Mouse (Mus musculus) heart, embryonic 15.5 days (tissue): ENCODE measurements at regions not wholly inside any gene's neighbourhood (a gene's known extent, or its start where the extent isn't known, plus 50 kb on each side); places are given as distances from the start of the nearest gene placed in this dataset.

ENCODE experiments used
- ATAC-seq: fragments of 200-750 bp; cut with Nextera tagmentation; replicated peaks from 2 replicates; pipeline ENCODE4 v1.8.0; 2017; ENCODE audit warnings: low read depth, moderate TSS enrichment; ENCODE audit not compliant: insufficient number of reproducible peaks, insufficient read depth, low FRiP score
- H3K27ac ChIP-seq: fragments of 300-500 bp; sonication (generic); 2 replicates; pipeline ENCODE4 v1.5.1; 2015; ENCODE audit warnings: mild to moderate bottlenecking, inconsistent platforms
- H3K27me3 ChIP-seq: fragments of 300-500 bp; sonication (generic); 2 replicates; pipeline ENCODE4 v1.6.1; 2015; ENCODE audit warnings: inconsistent platforms
- H3K36me3 ChIP-seq: fragments of 300-500 bp; sonication (generic); 2 replicates; pipeline ENCODE4 v1.6.1; 2015; ENCODE audit warnings: mild to moderate bottlenecking, inconsistent platforms
- H3K4me1 ChIP-seq: fragments of 300-500 bp; sonication (generic); replicated peaks from 2 replicates; pipeline ENCODE4 v1.6.1; 2015; ENCODE audit warnings: inconsistent platforms
- H3K4me2 ChIP-seq: fragments of 300-500 bp; sonication (generic); 2 replicates; pipeline ENCODE4 v1.6.1; 2015; ENCODE audit warnings: inconsistent platforms, mild to moderate bottlenecking, moderate library complexity
- H3K4me3 ChIP-seq: fragments of 300-500 bp; sonication (generic); 2 replicates; pipeline ENCODE4 v1.5.1; 2015; ENCODE audit warnings: mild to moderate bottlenecking, inconsistent platforms
- H3K9ac ChIP-seq: fragments of 300-500 bp; sonication (generic); 2 replicates; pipeline ENCODE4 v1.6.1; 2015; ENCODE audit warnings: mild to moderate bottlenecking, inconsistent platforms
- H3K9me3 ChIP-seq: fragments of 300-500 bp; sonication (generic); replicated peaks from 2 replicates; pipeline ENCODE4 v1.6.1; 2016; ENCODE audit warnings: inconsistent platforms
- WGBS: fragments of 180-500 bp; shearing (Covaris S2); methylation state at CpG from one replicate; pipeline ENCODE4 v1.1.7; 2015; ENCODE audit warnings: mixed read lengths; 5-methylcytosine and 5-hydroxymethylcytosine counted together

DNA sequence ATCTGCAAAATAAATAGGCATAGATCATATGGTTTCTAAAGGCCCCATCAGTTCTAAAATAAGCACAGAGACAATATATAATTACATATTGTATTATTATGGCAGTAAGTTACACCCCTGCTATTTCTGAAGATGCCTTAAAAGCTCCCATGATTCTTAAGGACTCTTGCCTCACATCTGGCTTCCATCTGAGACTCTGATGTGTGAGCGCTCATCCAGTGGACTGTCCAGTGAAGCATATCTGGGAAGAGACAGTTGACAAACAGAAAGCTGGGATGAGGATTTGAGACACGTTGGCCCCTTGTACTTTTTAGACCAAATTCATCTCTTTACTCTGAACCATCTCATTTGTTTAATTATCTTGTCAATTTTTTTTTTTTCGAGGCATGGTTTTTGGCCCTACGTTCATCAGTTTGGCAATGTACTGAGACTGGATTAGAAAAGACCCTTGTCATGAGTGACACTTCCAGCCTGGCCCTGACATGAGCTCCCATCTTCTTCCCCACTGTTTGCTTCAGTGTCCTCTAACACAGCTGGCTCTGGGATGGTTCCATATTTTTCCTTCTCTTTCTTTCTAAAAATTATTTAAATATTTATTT lies 63.4 kb upstream of the Eed start:
- Histone ChIP-seq H3K4me1 (peaks cover 12% of the 10 kb centered on the region), H3K9me3 (no peaks in the 10 kb centered on the region), H3K4me2 (no peak overlapping the region), H3K9ac (no peak overlapping the region), H3K27me3 (no peaks in the 10 kb centered on the region), H3K27ac (no peak overlapping the region), H3K4me3 (no peak overlapping the region), H3K36me3 (no peaks in the 10 kb centered on the region)
- no peak for ATAC-seq
- WGBS = 79% methylated on average over 4 of the region's 4 CpGs

- Histone ChIP-seq H3K27ac (no peak overlapping the region), H3K4me1 (peaks cover 12% of the 10 kb centered on the region), H3K4me3 (no peak overlapping the region), H3K4me2 (no peak overlapping the region), H3K9me3 (no peaks in the 10 kb centered on the region), H3K36me3 (no peaks in the 10 kb centered on the region), H3K27me3 (no peaks in the 10 kb centered on the region), H3K9ac (no peak overlapping the region)
- ATAC-seq = no peak
- WGBS = 78% methylated on average over 4 of the region's 4 CpGs
Measured at GRCm38 (mm10) chr7:90045208-90045800, 64.5 kb upstream of the Eed start.

GRCm38 (mm10) chr7:90046228-90046627 lies 65.4 kb upstream of the Eed start:
- H3K9ac ChIP-seq = no peak overlapping the region
- H3K36me3 ChIP-seq = no peaks in the 10 kb centered on the region
- H3K4me2 ChIP-seq = no peak overlapping the region
- H3K9me3 ChIP-seq = no peaks in the 10 kb centered on the region
- H3K4me3 ChIP-seq = no peak overlapping the region
- ATAC-seq = no peak
- no peak overlapping the region for H3K27ac ChIP-seq
- no peaks in the 10 kb centered on the region for H3K27me3 ChIP-seq
- WGBS = 73% methylated on average over 3 of the region's 3 CpGs
- H3K4me1 ChIP-seq = peaks cover 4% of the 10 kb centered on the region

DNA sequence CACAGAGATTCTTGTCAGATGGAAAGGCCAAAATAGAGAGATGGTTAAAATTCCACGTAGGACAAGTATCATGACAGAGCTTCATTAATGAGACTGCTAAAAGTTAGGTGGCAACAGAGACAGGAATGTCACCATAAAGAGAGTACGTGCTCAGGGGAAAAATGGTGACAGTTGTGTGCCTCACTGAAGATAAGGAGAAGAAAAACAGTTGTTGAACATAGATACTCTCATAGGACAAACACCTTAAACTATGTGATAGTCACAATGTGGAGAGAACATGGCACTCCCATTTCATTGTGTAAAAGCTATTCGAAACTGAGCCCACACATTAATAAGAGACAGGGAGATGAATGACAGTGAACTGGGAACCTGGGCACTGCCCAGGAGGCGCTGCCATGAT lies 66.1 kb upstream of the Eed start:
- Histone ChIP-seq H3K27me3 (no peaks in the 10 kb centered on the region), H3K9me3 (no peaks in the 10 kb centered on the region), H3K9ac (no peak overlapping the region), H3K36me3 (no peaks in the 10 kb centered on the region), H3K4me2 (no peak overlapping the region), H3K4me3 (no peak overlapping the region), H3K27ac (no peak overlapping the region), H3K4me1 (no peaks in the 10 kb centered on the region; the same call in 1 of the 2 replicates)
- ATAC-seq = no peak
- WGBS = 77% methylated on average over 4 of the region's 4 CpGs

DNA sequence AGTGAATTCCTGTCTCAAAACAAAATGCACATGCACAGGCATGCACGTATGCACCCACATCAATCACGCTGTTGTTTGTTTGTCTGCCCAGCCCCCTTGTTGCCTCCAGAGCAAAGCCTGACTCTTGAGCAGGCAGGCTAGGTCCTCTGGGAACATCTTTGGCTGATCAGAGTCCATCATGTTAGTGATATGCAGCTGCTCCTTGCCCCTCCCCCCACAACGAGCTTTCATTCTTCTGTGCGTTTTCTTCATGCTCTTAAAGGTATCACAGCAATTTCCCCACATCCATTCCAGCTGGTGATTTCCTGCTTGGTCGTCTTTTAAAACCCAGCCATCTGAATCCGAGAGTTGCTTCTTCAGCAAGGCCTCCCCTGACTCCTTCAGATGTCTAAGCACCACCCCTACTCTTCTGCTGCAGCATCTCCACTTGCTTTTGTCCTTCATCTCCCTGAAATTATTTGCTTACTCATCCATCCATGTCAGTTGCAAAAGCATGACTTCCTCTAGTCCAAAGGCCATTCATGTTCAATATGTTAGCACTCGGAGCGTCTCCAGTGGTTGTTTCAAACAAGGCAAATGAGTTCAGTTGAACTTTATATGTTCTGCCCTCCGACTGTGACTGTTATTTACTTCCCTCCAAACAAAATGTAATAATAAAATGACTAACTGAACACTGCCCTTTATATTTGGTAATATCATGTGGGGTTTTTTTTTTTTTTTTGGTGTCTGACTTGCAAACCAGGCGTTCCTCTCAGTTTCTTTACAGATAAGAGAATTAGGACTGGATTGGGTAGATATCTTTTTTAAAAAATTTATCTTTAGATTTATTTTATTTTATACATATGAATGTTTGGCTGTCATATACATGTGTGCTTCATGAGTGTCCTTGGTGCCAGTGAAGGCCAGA lies 67.9 kb upstream of the Eed start:
- ATAC-seq = no peak
- WGBS = 75% methylated on average over 10 of the region's 10 CpGs
- H3K9ac ChIP-seq = no peak overlapping the region
- no peak overlapping the region for H3K4me3 ChIP-seq
- H3K4me2 ChIP-seq = no peak overlapping the region
- no peaks in the 10 kb centered on the region for H3K4me1 ChIP-seq
- no peaks in the 10 kb centered on the region for H3K27me3 ChIP-seq
- H3K27ac ChIP-seq = no peak overlapping the region
- no peaks in the 10 kb centered on the region for H3K36me3 ChIP-seq
- H3K9me3 ChIP-seq = no peaks in the 10 kb centered on the region

DNA sequence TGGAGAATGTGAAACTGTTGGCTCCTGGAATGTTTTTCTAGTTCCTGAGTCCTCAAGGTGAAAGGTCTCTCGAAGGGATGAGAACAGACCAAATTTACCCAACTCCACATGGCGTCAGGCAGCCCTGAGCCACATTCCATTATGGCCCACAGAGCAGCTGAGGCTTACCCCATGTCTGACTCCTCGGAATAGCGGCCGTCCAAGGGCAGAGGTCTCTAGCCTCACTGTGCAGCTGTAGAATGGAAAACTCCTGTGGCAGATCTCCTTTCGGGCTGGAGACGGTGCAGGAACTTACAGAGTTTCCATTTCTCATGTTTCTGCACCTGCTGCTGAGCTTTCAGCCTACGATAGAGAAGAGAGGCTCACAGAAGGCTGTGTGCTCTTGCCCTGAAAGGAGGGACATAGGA lies 69.1 kb upstream of the Eed start:
- Histone ChIP-seq H3K4me1 (peaks cover 1% of the 10 kb centered on the region; the same call in 1 of the 2 replicates), H3K4me3 (no peak overlapping the region), H3K4me2 (no peak overlapping the region), H3K27me3 (no peaks in the 10 kb centered on the region), H3K27ac (no peak overlapping the region), H3K9ac (no peak overlapping the region), H3K9me3 (no peaks in the 10 kb centered on the region), H3K36me3 (no peaks in the 10 kb centered on the region)
- 69% methylated on average over 8 of the region's 8 CpGs for WGBS
- ATAC-seq = no peak

DNA sequence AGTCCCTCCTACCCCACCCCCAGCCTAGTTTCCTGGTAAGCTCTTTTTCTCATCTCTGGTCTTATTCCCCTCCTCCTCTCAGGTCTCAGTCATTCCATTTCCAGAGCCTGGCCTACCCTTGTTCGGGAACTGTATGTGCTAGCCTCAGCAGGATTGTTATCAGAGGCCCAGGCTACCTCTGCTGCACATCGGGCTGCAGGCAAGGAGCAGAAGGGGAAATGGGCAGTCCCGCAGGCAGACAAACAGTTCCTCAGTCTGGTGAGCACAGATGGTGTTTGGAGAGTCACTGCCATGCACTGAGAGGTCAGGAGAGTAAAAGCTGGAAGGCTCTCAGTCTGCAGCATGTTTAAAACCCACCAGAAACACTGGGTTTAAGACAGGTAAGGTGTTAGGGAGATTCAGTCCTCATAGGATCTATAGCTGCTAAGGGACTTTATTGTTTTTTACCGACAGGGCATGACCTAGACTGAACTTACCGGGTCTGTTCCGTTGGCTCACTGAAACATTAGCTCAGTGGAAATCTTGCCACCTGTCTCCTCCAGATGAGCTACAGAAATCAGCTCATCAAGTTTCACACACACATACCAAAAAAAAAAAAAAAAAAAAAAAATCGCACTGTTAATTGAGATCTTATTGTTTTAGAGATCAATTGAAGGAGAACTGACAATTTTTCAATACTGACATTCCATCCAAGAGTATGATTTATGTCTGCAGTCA lies 74.2 kb upstream of the Eed start:
- Histone ChIP-seq H3K27ac (no peak overlapping the region), H3K9me3 (no peaks in the 10 kb centered on the region), H3K9ac (no peak overlapping the region), H3K4me2 (no peak overlapping the region), H3K4me3 (no peak overlapping the region), H3K4me1 (peaks cover 8% of the 10 kb centered on the region), H3K36me3 (no peaks in the 10 kb centered on the region), H3K27me3 (no peaks in the 10 kb centered on the region)
- no peak for ATAC-seq
- WGBS = 40% methylated on average over 7 of the region's 7 CpGs

DNA sequence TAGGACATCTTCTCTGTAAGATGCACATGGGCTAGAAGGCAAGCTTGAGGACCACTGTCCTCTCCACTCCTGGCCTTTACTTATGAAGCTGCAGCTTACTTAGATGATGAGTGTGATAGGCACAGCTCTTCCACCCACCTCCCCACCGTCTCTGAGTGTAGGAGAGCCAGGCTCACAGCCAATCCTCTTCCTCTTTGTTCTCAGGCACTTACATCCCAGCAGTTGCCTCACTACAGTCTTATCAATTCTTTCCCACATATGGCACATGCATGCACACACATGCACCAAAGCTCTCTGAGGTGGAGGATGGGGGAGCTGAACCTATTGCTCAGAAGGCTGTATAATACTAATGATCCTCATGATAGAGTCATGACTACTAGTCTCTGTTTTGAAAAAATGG lies 72.1 kb upstream of the Picalm start:
- WGBS = 27% methylated on average over 1 of the region's 1 CpGs
- Histone ChIP-seq H3K27me3 (no peaks in the 10 kb centered on the region), H3K4me2 (no peak overlapping the region), H3K4me1 (peaks cover 18% of the 10 kb centered on the region), H3K36me3 (no peaks in the 10 kb centered on the region), H3K27ac (no peak overlapping the region), H3K9ac (no peak overlapping the region), H3K9me3 (no peaks in the 10 kb centered on the region), H3K4me3 (no peak overlapping the region)
- ATAC-seq = no peak

DNA sequence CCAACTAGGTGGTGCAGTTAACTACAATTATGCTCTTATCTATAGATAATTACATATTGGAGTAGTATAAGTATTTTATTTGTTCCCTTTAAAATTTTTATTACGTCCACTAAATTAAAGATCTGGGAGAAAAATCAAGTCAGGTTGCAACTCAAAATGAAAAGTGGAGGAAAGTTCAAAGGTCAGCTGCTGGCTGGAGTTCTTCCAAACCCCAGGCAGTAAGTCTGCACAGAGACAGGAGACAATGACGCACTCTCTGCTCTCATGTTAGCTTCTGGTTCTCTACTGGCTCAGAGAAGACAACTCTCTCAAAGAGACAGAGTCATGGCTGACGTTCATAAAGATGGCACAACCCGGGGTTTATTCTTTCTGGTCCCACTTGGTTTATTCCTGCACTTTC lies 71.4 kb upstream of the Picalm start:
- Histone ChIP-seq H3K4me2 (no peak overlapping the region), H3K4me3 (no peak overlapping the region), H3K27ac (no peak overlapping the region), H3K9me3 (no peaks in the 10 kb centered on the region), H3K27me3 (no peaks in the 10 kb centered on the region), H3K36me3 (no peaks in the 10 kb centered on the region), H3K9ac (no peak overlapping the region), H3K4me1 (peaks cover 18% of the 10 kb centered on the region)
- ATAC-seq = no peak
- 88% methylated on average over 4 of the region's 4 CpGs for WGBS

GRCm38 (mm10) chr7:90059249-90059628 lies 70.8 kb upstream of the Picalm start:
- 63% methylated on average over 8 of the region's 8 CpGs for WGBS
- H3K9me3 ChIP-seq = no peaks in the 10 kb centered on the region
- H3K4me3 ChIP-seq = no peak overlapping the region
- ATAC-seq = no peak
- no peaks in the 10 kb centered on the region for H3K36me3 ChIP-seq
- H3K27ac ChIP-seq = peak overlapping the region; percentile 50; the same call in 1 of the 2 replicates
- no peaks in the 10 kb centered on the region for H3K27me3 ChIP-seq
- H3K9ac ChIP-seq = no peak overlapping the region
- no peak overlapping the region for H3K4me2 ChIP-seq
- peaks cover 18% of the 10 kb centered on the region for H3K4me1 ChIP-seq

- no peaks in the 10 kb centered on the region for H3K27me3 ChIP-seq
- no peak overlapping the region for H3K4me3 ChIP-seq
- peak overlapping the region; percentile 6; the same call in 1 of the 2 replicates for H3K4me2 ChIP-seq
- no peak overlapping the region for H3K9ac ChIP-seq
- peak overlapping the region; percentile 50 for H3K27ac ChIP-seq
- H3K9me3 ChIP-seq = no peaks in the 10 kb centered on the region
- no peaks in the 10 kb centered on the region for H3K36me3 ChIP-seq
- peak; percentile 58; the same call in 1 of the 2 replicates for ATAC-seq
- peaks cover 17% of the 10 kb centered on the region for H3K4me1 ChIP-seq
- 47% methylated on average over 6 of the region's 6 CpGs for WGBS
Measured at GRCm38 (mm10) chr7:90059629-90060301, 70.2 kb upstream of the Picalm start.
